Mouse (Mus musculus): Measurements from ENCODE around the gene Clybl. TPM values are rescaled to one million over a fixed set of nuclear protein-coding genes. Genes with fewer than 3 reads are reported as not detected.

Gene Clybl
- polyA plus RNA-seq, 1 experiment, result 5.4 TPM

- Histone ChIP-seq H3K4me1 (ENCODE audit: control insufficient read depth, insufficient read depth, low read length) (no peaks in the 10 kb centered on the region; the same call in 1 of the 2 replicates), H3K27ac (ENCODE audit: control insufficient read depth, insufficient read depth, low read depth, low read length, poor library complexity) (no peak overlapping the region), H3K4me3 (replicated peaks; ENCODE audit: control insufficient read depth, low read depth, low read length) (no peak overlapping the region)
- TF ChIP-seq CTCF (IDR thresholded peaks at IDR 0.05; ENCODE audit: control insufficient read depth, insufficient read depth, low read length) (no peak), POLR2A (IDR thresholded peaks at IDR 0.05; ENCODE audit: borderline replicate concordance, control insufficient read depth, low read depth, low read length) (no peak)
- 83% methylated on average over 3 of the region's 3 CpGs for WGBS
Observed at GRCm38 (mm10) chr14:122367882-122368418, 186.4 kb downstream of the Clybl start.

- H3K27ac ChIP-seq (ENCODE audit: control insufficient read depth, insufficient read depth, low read depth, low read length, poor library complexity), result no peak overlapping the region
- H3K4me1 ChIP-seq (ENCODE audit: control insufficient read depth, insufficient read depth, low read length), result no peaks in the 10 kb centered on the region; the same call in 1 of the 2 replicates
- H3K4me3 ChIP-seq (replicated peaks; ENCODE audit: control insufficient read depth, low read depth, low read length), result no peak overlapping the region
- 89% methylated on average over 8 of the region's 8 CpGs for WGBS
- TF ChIP-seq CTCF (IDR thresholded peaks at IDR 0.05; ENCODE audit: control insufficient read depth, insufficient read depth, low read length) (no peak), POLR2A (IDR thresholded peaks at IDR 0.05; ENCODE audit: borderline replicate concordance, control insufficient read depth, low read depth, low read length) (no peak)
Observed at GRCm38 (mm10) chr14:122368501-122368900, 187.0 kb downstream of the Clybl start.

GRCm38 (mm10) chr14:122371979-122372378, 190.5 kb downstream of the Clybl start:
- no peak overlapping the region for H3K27ac ChIP-seq (ENCODE audit: control insufficient read depth, insufficient read depth, low read depth, low read length, poor library complexity)
- H3K4me3 ChIP-seq (replicated peaks; ENCODE audit: control insufficient read depth, low read depth, low read length), result no peak overlapping the region
- H3K4me1 ChIP-seq (ENCODE audit: control insufficient read depth, insufficient read depth, low read length), result no peaks in the 10 kb centered on the region; the same call in 1 of the 2 replicates
- TF ChIP-seq POLR2A (IDR thresholded peaks at IDR 0.05; ENCODE audit: borderline replicate concordance, control insufficient read depth, low read depth, low read length) (no peak), CTCF (IDR thresholded peaks at IDR 0.05; ENCODE audit: control insufficient read depth, insufficient read depth, low read length) (no peak)
- WGBS, result 42% methylated on average over 5 of the region's 5 CpGs

GRCm38 (mm10) chr14:122373458-122373857, 192.0 kb downstream of the Clybl start:
- Histone ChIP-seq H3K4me1 (ENCODE audit: control insufficient read depth, insufficient read depth, low read length) (no peaks in the 10 kb centered on the region; the same call in 1 of the 2 replicates), H3K4me3 (replicated peaks; ENCODE audit: control insufficient read depth, low read depth, low read length) (no peak overlapping the region), H3K27ac (ENCODE audit: control insufficient read depth, insufficient read depth, low read depth, low read length, poor library complexity) (no peak overlapping the region)
- 83% methylated on average over 19 of the region's 19 CpGs for WGBS
- TF ChIP-seq POLR2A (IDR thresholded peaks at IDR 0.05; ENCODE audit: borderline replicate concordance, control insufficient read depth, low read depth, low read length) (no peak), CTCF (IDR thresholded peaks at IDR 0.05; ENCODE audit: control insufficient read depth, insufficient read depth, low read length) (no peak)

- Histone ChIP-seq H3K4me1 (ENCODE audit: control insufficient read depth, insufficient read depth, low read length) (no peaks in the 10 kb centered on the region; the same call in 1 of the 2 replicates), H3K4me3 (replicated peaks; ENCODE audit: control insufficient read depth, low read depth, low read length) (no peak overlapping the region), H3K27ac (ENCODE audit: control insufficient read depth, insufficient read depth, low read depth, low read length, poor library complexity) (no peak overlapping the region)
- WGBS, result 72% methylated on average over 9 of the region's 9 CpGs
- TF ChIP-seq POLR2A (IDR thresholded peaks at IDR 0.05; ENCODE audit: borderline replicate concordance, control insufficient read depth, low read depth, low read length) (no peak), CTCF (IDR thresholded peaks at IDR 0.05; ENCODE audit: control insufficient read depth, insufficient read depth, low read length) (no peak)
Observed at GRCm38 (mm10) chr14:122374285-122374997, 192.9 kb downstream of the Clybl start.

- TF ChIP-seq CTCF (IDR thresholded peaks at IDR 0.05; ENCODE audit: control insufficient read depth, insufficient read depth, low read length) (no peak), POLR2A (IDR thresholded peaks at IDR 0.05; ENCODE audit: borderline replicate concordance, control insufficient read depth, low read depth, low read length) (no peak)
- 82% methylated on average over 12 of the region's 12 CpGs for WGBS
- H3K4me1 ChIP-seq (ENCODE audit: control insufficient read depth, insufficient read depth, low read length), result no peaks in the 10 kb centered on the region
- H3K4me3 ChIP-seq (replicated peaks; ENCODE audit: control insufficient read depth, low read depth, low read length), result no peak overlapping the region
- no peak overlapping the region for H3K27ac ChIP-seq (ENCODE audit: control insufficient read depth, insufficient read depth, low read depth, low read length, poor library complexity)
Observed at GRCm38 (mm10) chr14:122375070-122375811, 193.7 kb downstream of the Clybl start.

- Histone ChIP-seq H3K4me3 (replicated peaks; ENCODE audit: control insufficient read depth, low read depth, low read length) (no peak overlapping the region), H3K27ac (ENCODE audit: control insufficient read depth, insufficient read depth, low read depth, low read length, poor library complexity) (no peak overlapping the region), H3K4me1 (ENCODE audit: control insufficient read depth, insufficient read depth, low read length) (no peaks in the 10 kb centered on the region)
- no peak for TF ChIP-seq CTCF (IDR thresholded peaks at IDR 0.05; ENCODE audit: control insufficient read depth, insufficient read depth, low read length)
- TF ChIP-seq POLR2A (IDR thresholded peaks at IDR 0.05; ENCODE audit: borderline replicate concordance, control insufficient read depth, low read depth, low read length), result no peak
- WGBS, result 28% methylated on average over 9 of the region's 9 CpGs
Observed at GRCm38 (mm10) chr14:122376482-122377143, 195.1 kb downstream of the Clybl start.

GRCm38 (mm10) chr14:122377681-122378080, 196.2 kb downstream of the Clybl start:
- TF ChIP-seq CTCF (IDR thresholded peaks at IDR 0.05; ENCODE audit: control insufficient read depth, insufficient read depth, low read length), result no peak
- Histone ChIP-seq H3K27ac (ENCODE audit: control insufficient read depth, insufficient read depth, low read depth, low read length, poor library complexity) (no peak overlapping the region), H3K4me3 (replicated peaks; ENCODE audit: control insufficient read depth, low read depth, low read length) (no peak overlapping the region), H3K4me1 (ENCODE audit: control insufficient read depth, insufficient read depth, low read length) (no peaks in the 10 kb centered on the region)
- WGBS, result 90% methylated on average over 6 of the region's 6 CpGs
